Mouse (Mus musculus) heart, adult 2 months (tissue): ENCODE results near the gene Rxra. TPM values are rescaled to one million over a fixed set of nuclear protein-coding genes. Genes with fewer than 3 reads are reported as not detected.

Experiments used
- DNase-seq, 2 experiments: peaks; one replicate each; pipeline ENCODE4 v3.0.0; 2021
- H3K27ac ChIP-seq: fragments of 200-600 bp; 2 replicates; pipeline ENCODE4 v1.8.1; 2022
- H3K27me3 ChIP-seq: fragments of 200-500 bp; 2 replicates; pipeline ENCODE4 v1.6.1; 2012; ENCODE audit warnings: mild to moderate bottlenecking, low read length, inconsistent platforms, mixed read lengths; ENCODE audit not compliant: control insufficient read depth, insufficient read depth
- H3K36me3 ChIP-seq: fragments of 200-500 bp; 2 replicates; pipeline ENCODE4 v1.6.1; 2012; ENCODE audit warnings: low read length, inconsistent platforms; ENCODE audit not compliant: control insufficient read depth, insufficient read depth
- H3K4me1 ChIP-seq: fragments of 200-500 bp; 2 replicates; pipeline ENCODE4 v1.6.1; 2011; ENCODE audit warnings: low read length; ENCODE audit not compliant: control insufficient read depth, insufficient read depth
- H3K4me3 ChIP-seq: fragments of 200-600 bp; 2 replicates; pipeline ENCODE4 v1.8.1; 2022
- H3K79me2 ChIP-seq: fragments of 200-500 bp; replicated peaks from 2 replicates; pipeline ENCODE4 v1.6.1; 2012; ENCODE audit warnings: mild to moderate bottlenecking, inconsistent platforms, low read length, moderate library complexity, mixed read lengths; ENCODE audit not compliant: control insufficient read depth, insufficient read depth
- H3K9ac ChIP-seq: fragments of 200-500 bp; 2 replicates; pipeline ENCODE4 v1.6.1; 2012; ENCODE audit warnings: low read depth, mild to moderate bottlenecking, control low read depth, inconsistent platforms, low read length, mixed read lengths
- CTCF ChIP-seq: fragments of 200-600 bp; IDR thresholded peaks from 2 replicates; pipeline ENCODE4 v1.8.1; 2022; ENCODE audit warnings: antibody characterized with exemption, mild to moderate bottlenecking, moderate library complexity
- EP300 ChIP-seq: fragments of 200-500 bp; IDR thresholded peaks from 2 replicates; pipeline ENCODE4 v1.6.1; 2011; ENCODE audit warnings: low read depth, low read length, control low read depth; ENCODE audit not compliant: insufficient read depth
- POLR2A ChIP-seq: fragments of 200-500 bp; IDR thresholded peaks from 2 replicates; pipeline ENCODE4 v1.6.1; 2011; ENCODE audit warnings: mild to moderate bottlenecking, low read depth, low read length, control low read depth; ENCODE audit not compliant: insufficient read depth
- WGBS: fragments of 180-500 bp; shearing (Covaris S2); methylation state at CpG from one replicate; pipeline ENCODE4 v1.1.7; 2018; 5-methylcytosine and 5-hydroxymethylcytosine counted together
- intact Hi-C: fragments of 180-260 bp; cut with DNase I; formaldehyde crosslinking; loops from one replicate; pipeline ENCODE4 v1.15.1; 2025
- polyA plus RNA-seq: library from polyadenylated mRNA; depleted of rRNA; stranded (reverse); fragments of >200 nt; gene quantifications from 2 replicates; pipeline ENCODE4 v1.2.3, GENCODE M21; 2012
- total RNA-seq, 2 experiments: library from RNA; stranded (reverse); gene quantifications; 2 replicates each; pipeline ENCODE4 v1.2.3; 2021

The Rxra gene
- total and polyA plus RNA-seq, 3 experiments: 45.1 to 52.6 (median 52.0) TPM

GRCm38 (mm10) chr2:27762920-27763780 lies 86.9 kb downstream of the Rxra start:
- Histone ChIP-seq H3K4me1 (peaks cover 12% of the 10 kb centered on the region), H3K79me2 (no peaks in the 10 kb centered on the region), H3K27ac (no peak overlapping the region), H3K9ac (no peak overlapping the region), H3K4me3 (no peak overlapping the region), H3K36me3 (no peaks in the 10 kb centered on the region), H3K27me3 (no peaks in the 10 kb centered on the region)
- 67% methylated on average over 14 of the region's 14 CpGs for WGBS
- no peak for TF ChIP-seq EP300
- TF ChIP-seq POLR2A: no peak
- TF ChIP-seq CTCF: no peak
- DNase-seq: no peak
- intact Hi-C loops: no loop called here

GRCm38 (mm10) chr2:27764256-27764936 lies 88.2 kb downstream of the Rxra start:
- Histone ChIP-seq H3K36me3 (no peaks in the 10 kb centered on the region), H3K79me2 (no peaks in the 10 kb centered on the region), H3K4me1 (peaks cover 2% of the 10 kb centered on the region), H3K27ac (no peak overlapping the region), H3K27me3 (no peaks in the 10 kb centered on the region), H3K9ac (no peak overlapping the region), H3K4me3 (no peak overlapping the region)
- 40% methylated on average over 6 of the region's 6 CpGs for WGBS
- no peak for DNase-seq
- TF ChIP-seq EP300 (no peak), POLR2A (no peak), CTCF (no peak)
- intact Hi-C loops: no loop called here

- no peak for TF ChIP-seq POLR2A
- TF ChIP-seq EP300: peak; percentile 95
- TF ChIP-seq CTCF: peak; percentile 94
- Histone ChIP-seq H3K79me2 (no peaks in the 10 kb centered on the region), H3K27ac (no peak overlapping the region), H3K4me3 (no peak overlapping the region), H3K27me3 (no peaks in the 10 kb centered on the region), H3K36me3 (no peaks in the 10 kb centered on the region), H3K9ac (no peak overlapping the region), H3K4me1 (peaks cover 2% of the 10 kb centered on the region)
- intact Hi-C loops: loop anchor here (1.0 kb wide), 1 partner anchor 213 kb away; no protein-coding TSS in a partner anchor
- DNase-seq: peak; percentile 85 to 89
- WGBS: 31% methylated on average over 3 of the region's 3 CpGs
Observed at GRCm38 (mm10) chr2:27764937-27765319, 88.7 kb downstream of the Rxra start.

GRCm38 (mm10) chr2:27767773-27768172 lies 91.5 kb downstream of the Rxra start:
- peaks cover 4% of the 10 kb centered on the region for H3K4me1 ChIP-seq
- intact Hi-C loops: no loop called here
- H3K9ac ChIP-seq: no peak overlapping the region
- no peaks in the 10 kb centered on the region for H3K36me3 ChIP-seq
- H3K27me3 ChIP-seq: no peaks in the 10 kb centered on the region
- H3K27ac ChIP-seq: no peak overlapping the region
- WGBS: 56% methylated on average over 7 of the region's 7 CpGs
- no peak for TF ChIP-seq POLR2A
- H3K4me3 ChIP-seq: no peak overlapping the region
- no peaks in the 10 kb centered on the region for H3K79me2 ChIP-seq
- no peak for DNase-seq

GRCm38 (mm10) chr2:27769701-27770100 lies 93.5 kb downstream of the Rxra start:
- no peaks in the 10 kb centered on the region for H3K79me2 ChIP-seq
- 25% methylated on average over 5 of the region's 5 CpGs for WGBS
- peaks cover 8% of the 10 kb centered on the region for H3K4me1 ChIP-seq
- TF ChIP-seq CTCF (no peak), POLR2A (no peak)
- H3K36me3 ChIP-seq: no peaks in the 10 kb centered on the region
- H3K4me3 ChIP-seq: no peak overlapping the region
- H3K9ac ChIP-seq: no peak overlapping the region
- DNase-seq: no peak
- H3K27ac ChIP-seq: no peak overlapping the region
- intact Hi-C loops: loop anchor here (1.0 to 5.0 kb wide), 2 partner anchors 205 to 648 kb away; no protein-coding TSS in a partner anchor
- no peaks in the 10 kb centered on the region for H3K27me3 ChIP-seq

GRCm38 (mm10) chr2:27770205-27770604 lies 94.0 kb downstream of the Rxra start:
- DNase-seq: peak in 1 of 2 experiments; percentile 65
- Histone ChIP-seq H3K36me3 (no peaks in the 10 kb centered on the region), H3K9ac (no peak overlapping the region), H3K4me3 (no peak overlapping the region), H3K27ac (no peak overlapping the region), H3K79me2 (no peaks in the 10 kb centered on the region), H3K27me3 (no peaks in the 10 kb centered on the region), H3K4me1 (peaks cover 12% of the 10 kb centered on the region)
- WGBS: 2% methylated on average over 4 of the region's 4 CpGs
- intact Hi-C loops: loop anchor here (1.0 to 5.0 kb wide), 2 partner anchors 204 to 647 kb away; no protein-coding TSS in a partner anchor
- TF ChIP-seq EP300 (no peak), POLR2A (no peak), CTCF (peak; percentile 59)
